Mouse (Mus musculus) liver, postnatal 0 days (tissue): Measurements from ENCODE around the gene Tulp1.
A peak's percentile ranks its signal among the peaks of the same experiment; 100 is the strongest.

Experiments
- CTCF ChIP-seq: sonication (generic); IDR thresholded peaks from 2 replicates; pipeline ENCODE4 v1.5.1; 2016; ENCODE audit warnings: antibody characterized with exemption, low read depth
- EP300 ChIP-seq: IDR thresholded peaks from 2 replicates; pipeline ENCODE4 v1.6.1; 2016; ENCODE audit warnings: antibody characterized with exemption, low read depth, mild to moderate bottlenecking

GRCm38 (mm10) chr17:28308297-28309195, 56.5 kb downstream of the Tulp1 start:
- TF ChIP-seq CTCF (peak; percentile 93), EP300 (no peak)
